Mouse (Mus musculus): Measurements from ENCODE around the gene Polr2b. TPM values are rescaled to one million over a fixed set of nuclear protein-coding genes. Genes with fewer than 3 reads are reported as not detected.

The Polr2b gene
- polyA plus RNA-seq, 1 experiment from 2014 or later, result 60.9 TPM

Small RNA genes lying within 50 kb of the gene (microRNA-seq; reads per million reads assigned to microRNA genes)
- not detected for gene Mir5098

Other genes starting within 250 kb of the Polr2b start
- 13.6 and 18.1 TPM in 2 replicates for gene Hopx, start 195.0 kb upstream of the Polr2b start, polyA plus RNA-seq (2015; fragmentation: Nextera tagmentation; extraction: Ambion mirVana)
- gene Spink2, start 98.7 kb upstream of the Polr2b start, polyA plus RNA-seq (2015; fragmentation: Nextera tagmentation; extraction: Ambion mirVana), result 2.7 and 3.8 TPM in 2 replicates
- 29.0 and 30.0 TPM in 2 replicates for gene Rest, start 44.7 kb upstream of the Polr2b start, polyA plus RNA-seq (2015; fragmentation: Nextera tagmentation; extraction: Ambion mirVana)
- 21.5 and 25.8 TPM in 2 replicates for gene Noa1, start 63 bp upstream of the Polr2b start, polyA plus RNA-seq (2015; fragmentation: Nextera tagmentation; extraction: Ambion mirVana)
- gene Igfbp7, start 97.9 kb downstream of the Polr2b start, polyA plus RNA-seq (2015; fragmentation: Nextera tagmentation; extraction: Ambion mirVana), result 99.8 and 104 TPM in 2 replicates

Measured in lung, embryonic 16.5 days (tissue).